Mouse (Mus musculus) forebrain, embryonic 12.5 days (tissue): ENCODE measurements around the gene Pgap2. TPM values are rescaled to one million over a fixed set of nuclear protein-coding genes. Genes with fewer than 3 reads are reported as not detected.

Experiments used
- ATAC-seq: fragments of 200-750 bp; cut with Nextera tagmentation; 2 replicates; pipeline ENCODE4 v1.8.0; 2017; ENCODE audit warnings: moderate TSS enrichment; ENCODE audit not compliant: low FRiP score
- H3K27ac ChIP-seq: fragments of 300-500 bp; sonication (generic); 2 replicates; pipeline ENCODE4 v1.5.1; 2016; ENCODE audit warnings: mild to moderate bottlenecking
- H3K27me3 ChIP-seq: fragments of 300-500 bp; sonication (generic); 2 replicates; pipeline ENCODE4 v1.6.1; 2016; ENCODE audit warnings: mild to moderate bottlenecking
- H3K36me3 ChIP-seq: fragments of 300-500 bp; sonication (generic); replicated peaks from 2 replicates; pipeline ENCODE4 v1.6.1; 2016; ENCODE audit warnings: mild to moderate bottlenecking
- H3K4me1 ChIP-seq: fragments of 300-500 bp; sonication (generic); 2 replicates; pipeline ENCODE4 v1.6.1; 2016
- H3K4me2 ChIP-seq: fragments of 300-500 bp; sonication (generic); 2 replicates; pipeline ENCODE4 v1.6.1; 2016; ENCODE audit warnings: mild to moderate bottlenecking, moderate library complexity
- H3K4me3 ChIP-seq: fragments of 300-500 bp; sonication (generic); replicated peaks from 2 replicates; pipeline ENCODE4 v1.5.1; 2016; ENCODE audit warnings: mild to moderate bottlenecking
- H3K9ac ChIP-seq: fragments of 300-500 bp; sonication (generic); 2 replicates; pipeline ENCODE4 v1.6.1; 2016; ENCODE audit warnings: mild to moderate bottlenecking
- H3K9me3 ChIP-seq: fragments of 300-500 bp; sonication (generic); 2 replicates; pipeline ENCODE4 v1.6.1; 2016
- WGBS: fragments of 180-500 bp; shearing (Covaris S2); methylation state at CpG from one replicate; pipeline ENCODE4 v1.1.7; 2016; 5-methylcytosine and 5-hydroxymethylcytosine counted together
- polyA plus RNA-seq: library from polyadenylated mRNA; unstranded; fragments of >200 nt; fragmentation: Nextera tagmentation; extraction: Ambion mirVana; gene quantifications from 2 replicates; pipeline ENCODE4 v1.2.1, GENCODE M21; 2016

Pgap2 gene
- polyA plus RNA-seq, 1 experiment from 2014 or later: 54.3 TPM

DNA sequence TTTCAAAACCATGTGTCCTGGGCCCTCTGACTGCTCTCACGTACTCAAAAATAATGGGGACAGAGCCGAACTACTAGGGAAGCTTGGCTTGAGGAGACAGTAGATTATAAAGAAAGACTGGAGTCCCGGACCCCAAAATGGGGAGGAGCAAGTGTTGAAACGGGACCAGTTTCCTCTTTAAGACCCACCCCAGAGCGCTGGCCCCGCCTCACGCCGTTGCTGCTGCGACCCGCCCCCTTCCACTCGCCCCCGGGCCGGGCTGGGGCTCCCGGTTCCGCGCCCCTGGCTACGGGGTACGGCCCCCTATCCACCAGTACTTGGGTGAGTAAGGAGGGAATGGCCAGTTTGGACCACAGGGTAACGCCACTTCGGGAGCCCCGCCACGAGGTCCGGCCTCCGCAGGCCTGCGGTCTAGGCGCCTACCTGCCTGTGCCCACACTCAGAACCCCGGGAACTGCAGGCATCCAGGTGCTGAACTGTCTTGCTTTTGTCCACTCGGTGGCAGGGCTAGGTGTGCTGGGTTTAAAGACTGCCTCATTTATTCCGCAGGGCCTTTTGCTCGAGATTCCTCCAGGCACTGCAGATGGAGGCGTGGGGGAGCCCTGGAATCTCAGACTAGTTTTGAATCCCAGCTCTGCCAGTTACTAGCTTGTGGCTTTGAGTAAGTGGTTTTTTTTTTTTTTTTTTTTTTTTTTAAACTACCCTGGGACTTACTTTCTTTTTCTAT, 13.0 kb downstream of the Pgap2 start:
- no peak overlapping the region for H3K27ac ChIP-seq
- no peaks in the 10 kb centered on the region for H3K4me1 ChIP-seq
- ATAC-seq: peak; percentile 92
- peak overlapping the region; percentile 66 for H3K4me2 ChIP-seq
- H3K4me3 ChIP-seq: peak overlapping the region; percentile 57
- WGBS: 3% methylated on average over 31 of the region's 31 CpGs
- H3K27me3 ChIP-seq: no peaks in the 10 kb centered on the region
- peak overlapping the region; percentile 69 for H3K9ac ChIP-seq
- H3K9me3 ChIP-seq: no peaks in the 10 kb centered on the region
- no peaks in the 10 kb centered on the region; the same call in 1 of the 2 replicates for H3K36me3 ChIP-seq

DNA sequence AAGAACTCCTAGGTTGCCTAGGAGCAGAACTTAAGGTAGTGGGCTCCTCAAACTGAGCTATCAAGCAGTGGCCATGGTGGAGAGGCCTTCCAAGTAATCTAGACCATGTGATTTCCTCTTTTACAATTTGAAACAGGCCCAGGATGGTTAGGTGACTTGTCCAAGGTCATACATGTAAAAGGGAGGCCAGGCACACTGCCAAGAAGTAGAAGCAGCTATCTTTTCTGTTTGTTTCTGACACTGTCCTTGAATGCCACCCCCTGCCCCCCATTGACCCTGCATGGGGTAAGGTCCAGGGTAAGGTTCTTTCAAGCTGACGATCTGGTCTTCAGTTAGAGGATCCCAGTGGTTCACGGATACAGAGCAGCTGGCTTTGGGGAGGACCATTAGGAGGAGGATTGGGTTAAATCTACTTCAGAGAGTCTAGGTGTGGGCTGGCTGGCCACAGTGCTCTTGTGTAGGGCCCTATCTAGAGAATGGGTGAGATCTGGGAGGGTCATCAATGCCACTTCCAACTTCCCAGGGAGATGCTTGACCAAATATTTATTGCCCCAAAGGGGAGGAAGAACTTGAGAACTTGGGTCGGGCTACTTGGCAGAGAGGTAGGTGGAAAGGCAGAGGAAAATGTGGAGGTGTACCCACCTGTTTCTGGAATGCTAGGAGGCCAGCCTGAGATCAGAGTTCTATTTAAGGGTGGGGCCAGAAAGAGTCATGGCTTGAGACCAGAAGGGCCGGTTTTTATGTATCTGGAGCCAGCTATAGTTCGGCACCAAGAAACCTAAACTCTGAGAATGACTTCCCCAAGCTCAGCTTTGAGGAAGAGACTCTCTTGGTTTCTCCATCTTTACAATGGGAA, 14.1 kb downstream of the Pgap2 start:
- 92% methylated on average over 5 of the region's 5 CpGs for WGBS
- no peaks in the 10 kb centered on the region; the same call in 1 of the 2 replicates for H3K36me3 ChIP-seq
- no peaks in the 10 kb centered on the region for H3K4me1 ChIP-seq
- H3K27ac ChIP-seq: no peak overlapping the region
- H3K4me2 ChIP-seq: no peak overlapping the region
- no peak overlapping the region for H3K4me3 ChIP-seq
- H3K9ac ChIP-seq: no peak overlapping the region
- no peaks in the 10 kb centered on the region for H3K9me3 ChIP-seq
- no peak for ATAC-seq
- no peaks in the 10 kb centered on the region for H3K27me3 ChIP-seq

DNA sequence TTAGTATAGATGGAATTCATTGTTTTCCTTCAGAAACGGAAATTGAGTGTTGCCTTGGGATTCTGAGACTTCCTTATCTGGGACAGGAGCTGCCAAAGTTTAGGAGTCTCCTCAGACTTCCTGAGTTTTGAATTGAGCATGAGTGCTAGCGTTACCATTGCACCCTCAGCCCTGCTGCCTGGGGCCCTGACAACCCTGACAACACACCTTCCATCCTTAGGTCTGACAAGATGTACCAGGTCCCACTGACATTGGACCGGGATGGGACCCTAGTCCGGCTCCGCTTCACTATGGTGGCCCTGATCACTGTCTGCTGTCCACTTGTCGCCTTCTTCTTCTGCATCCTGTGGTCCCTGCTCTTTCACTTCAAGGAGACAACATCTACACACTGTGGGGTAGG, 16.0 kb downstream of the Pgap2 start:
- Histone ChIP-seq H3K27ac (no peak overlapping the region), H3K9ac (no peak overlapping the region), H3K27me3 (no peaks in the 10 kb centered on the region), H3K4me1 (no peaks in the 10 kb centered on the region), H3K36me3 (peaks cover 10% of the 10 kb centered on the region), H3K4me2 (no peak overlapping the region), H3K9me3 (no peaks in the 10 kb centered on the region), H3K4me3 (no peak overlapping the region)
- no peak for ATAC-seq
- WGBS: 94% methylated on average over 6 of the region's 6 CpGs

DNA sequence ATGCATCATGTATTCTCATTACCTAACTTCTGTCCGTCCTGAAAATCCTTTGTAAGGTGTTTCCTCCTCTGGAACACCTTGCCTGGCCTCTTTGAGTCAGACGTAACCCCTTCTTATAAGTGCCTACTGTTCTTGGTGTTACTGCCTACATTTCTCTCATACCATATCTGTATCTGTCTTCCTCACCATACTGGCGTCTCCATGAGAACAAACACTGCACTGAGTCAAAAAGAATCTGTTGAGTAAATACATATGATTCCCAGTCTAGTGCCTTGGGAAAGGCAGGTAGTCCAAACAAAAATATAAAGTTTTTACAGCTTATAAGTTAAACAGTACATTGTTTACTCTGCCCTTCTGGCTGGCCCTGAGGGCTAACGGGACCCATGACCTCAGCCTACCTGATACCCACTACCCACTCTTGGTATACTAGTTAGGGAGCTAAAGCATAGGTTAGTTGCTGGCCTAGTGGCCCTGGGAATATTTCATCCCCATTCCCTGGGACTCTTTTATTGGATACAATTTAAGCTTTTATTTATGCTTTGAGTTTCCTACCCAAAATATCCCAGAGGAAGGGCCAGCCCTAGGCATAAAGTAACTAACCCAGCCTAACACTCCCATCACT, 18.2 kb downstream of the Pgap2 start:
- Histone ChIP-seq H3K27me3 (no peaks in the 10 kb centered on the region), H3K9ac (no peak overlapping the region), H3K36me3 (peaks cover 12% of the 10 kb centered on the region), H3K4me1 (no peaks in the 10 kb centered on the region), H3K4me2 (no peak overlapping the region), H3K9me3 (no peaks in the 10 kb centered on the region), H3K27ac (no peak overlapping the region), H3K4me3 (no peak overlapping the region)
- ATAC-seq: no peak
- 97% methylated on average over 4 of the region's 4 CpGs for WGBS

DNA sequence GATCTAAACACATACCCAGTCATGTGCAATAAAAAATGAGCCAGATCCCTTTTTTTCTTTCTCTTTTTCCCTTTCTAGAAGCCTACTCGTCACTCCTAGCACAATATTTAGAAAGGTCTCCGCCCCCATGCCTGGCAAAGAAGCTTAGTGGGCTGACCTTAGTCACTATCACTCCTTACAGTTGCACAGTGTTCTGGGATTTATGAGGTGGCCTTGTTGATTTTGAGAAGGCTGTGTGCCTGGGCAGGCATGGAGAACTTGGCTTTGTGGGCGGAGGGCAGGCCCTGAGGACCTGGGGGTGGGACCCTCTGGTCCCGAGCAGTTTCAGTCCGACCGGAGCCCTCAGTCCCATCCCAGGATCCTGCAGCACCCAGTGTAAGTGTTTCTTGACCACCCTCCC, 19.8 kb downstream of the Pgap2 start:
- Histone ChIP-seq H3K27me3 (no peaks in the 10 kb centered on the region), H3K9ac (no peak overlapping the region), H3K4me1 (no peaks in the 10 kb centered on the region), H3K4me2 (no peak overlapping the region), H3K27ac (no peak overlapping the region), H3K36me3 (peaks cover 16% of the 10 kb centered on the region), H3K4me3 (no peak overlapping the region), H3K9me3 (no peaks in the 10 kb centered on the region)
- WGBS: 95% methylated on average over 6 of the region's 6 CpGs
- ATAC-seq: no peak

DNA sequence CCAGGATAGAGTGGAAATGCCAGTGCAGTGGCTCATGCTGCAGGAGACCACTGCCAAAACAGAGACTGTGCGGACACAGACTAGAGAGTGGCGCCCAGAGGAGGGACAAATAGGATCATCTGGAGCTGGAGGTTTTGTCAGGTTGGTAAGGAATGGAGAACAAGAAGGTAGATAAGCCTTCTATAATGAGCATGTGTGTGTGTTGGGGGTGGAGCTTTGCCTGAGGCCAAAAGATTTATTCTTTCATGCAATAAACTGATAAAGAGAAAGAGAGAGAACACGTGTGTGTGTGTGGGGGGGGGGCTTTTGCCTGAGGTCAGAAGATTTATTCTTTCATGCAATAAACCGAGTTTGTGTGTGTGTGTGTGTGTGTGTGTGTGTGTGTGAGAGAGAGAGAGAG, 23.1 kb downstream of the Pgap2 start:
- no peak for ATAC-seq
- no peaks in the 10 kb centered on the region for H3K4me1 ChIP-seq
- peaks cover 44% of the 10 kb centered on the region for H3K36me3 ChIP-seq
- no peak overlapping the region for H3K9ac ChIP-seq
- H3K27ac ChIP-seq: no peak overlapping the region
- no peaks in the 10 kb centered on the region for H3K9me3 ChIP-seq
- H3K4me3 ChIP-seq: no peak overlapping the region
- WGBS: 80% methylated on average over 4 of the region's 4 CpGs
- H3K4me2 ChIP-seq: no peak overlapping the region
- no peaks in the 10 kb centered on the region for H3K27me3 ChIP-seq

DNA sequence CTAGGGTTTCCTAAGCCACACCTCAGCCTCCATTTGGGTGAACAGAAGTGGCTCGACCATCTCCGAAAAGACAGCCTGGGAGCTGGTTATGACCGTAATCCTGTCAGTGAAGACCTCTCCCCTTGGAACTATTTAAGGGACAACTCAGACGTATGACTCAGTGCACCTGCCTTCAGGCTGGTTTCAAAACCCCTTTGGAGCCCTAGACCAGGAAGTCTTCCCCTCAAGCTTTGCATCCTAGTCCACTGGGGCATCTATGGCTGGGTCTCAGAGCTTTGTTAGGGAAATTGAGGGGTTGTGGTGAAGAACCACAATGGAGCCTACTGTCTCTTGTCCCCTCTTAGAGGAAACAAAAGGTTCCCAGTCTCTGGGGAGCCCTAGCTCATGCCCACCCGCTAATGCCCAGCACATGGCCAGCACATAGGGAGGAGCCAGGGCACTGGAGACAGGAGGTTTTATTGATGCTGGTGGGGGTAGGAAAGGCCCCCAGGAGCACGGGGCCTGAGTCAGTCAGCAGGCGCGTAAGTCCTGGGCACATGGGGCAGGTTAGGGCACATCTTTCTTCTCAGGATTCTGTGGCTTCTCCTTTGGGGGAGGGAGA, 28.8 kb downstream of the Pgap2 start:
- no peak for ATAC-seq
- Histone ChIP-seq H3K27me3 (no peaks in the 10 kb centered on the region), H3K9ac (no peak overlapping the region), H3K9me3 (no peaks in the 10 kb centered on the region), H3K27ac (no peak overlapping the region), H3K36me3 (peaks cover 62% of the 10 kb centered on the region), H3K4me3 (no peak overlapping the region), H3K4me2 (no peak overlapping the region), H3K4me1 (no peaks in the 10 kb centered on the region)
- 93% methylated on average over 8 of the region's 8 CpGs for WGBS

DNA sequence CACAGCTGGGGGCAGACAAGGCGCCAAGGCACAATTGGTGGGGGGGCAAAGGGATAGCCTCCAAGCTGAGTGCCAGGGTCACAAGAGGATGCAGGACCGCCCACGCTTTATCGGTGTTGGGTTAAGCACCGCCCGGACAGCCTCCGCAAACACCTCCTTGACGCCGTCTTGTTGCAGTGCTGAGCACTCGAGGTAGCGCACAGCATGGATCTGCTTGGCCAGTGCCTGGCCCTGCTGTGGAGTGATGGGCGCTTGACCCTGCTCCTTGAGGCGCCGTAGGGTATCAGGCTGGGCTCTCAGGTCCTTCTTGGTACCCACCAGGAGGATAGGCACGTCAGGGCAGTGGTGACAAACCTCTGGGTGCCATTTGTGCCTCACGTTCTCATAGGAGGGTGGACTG, 29.6 kb downstream of the Pgap2 start:
- no peak overlapping the region for H3K9ac ChIP-seq
- H3K4me3 ChIP-seq: no peak overlapping the region
- no peak overlapping the region for H3K27ac ChIP-seq
- H3K36me3 ChIP-seq: peaks cover 57% of the 10 kb centered on the region
- no peaks in the 10 kb centered on the region for H3K27me3 ChIP-seq
- ATAC-seq: no peak
- no peaks in the 10 kb centered on the region for H3K9me3 ChIP-seq
- no peak overlapping the region for H3K4me2 ChIP-seq
- 96% methylated on average over 16 of the region's 16 CpGs for WGBS
- no peaks in the 10 kb centered on the region for H3K4me1 ChIP-seq

DNA sequence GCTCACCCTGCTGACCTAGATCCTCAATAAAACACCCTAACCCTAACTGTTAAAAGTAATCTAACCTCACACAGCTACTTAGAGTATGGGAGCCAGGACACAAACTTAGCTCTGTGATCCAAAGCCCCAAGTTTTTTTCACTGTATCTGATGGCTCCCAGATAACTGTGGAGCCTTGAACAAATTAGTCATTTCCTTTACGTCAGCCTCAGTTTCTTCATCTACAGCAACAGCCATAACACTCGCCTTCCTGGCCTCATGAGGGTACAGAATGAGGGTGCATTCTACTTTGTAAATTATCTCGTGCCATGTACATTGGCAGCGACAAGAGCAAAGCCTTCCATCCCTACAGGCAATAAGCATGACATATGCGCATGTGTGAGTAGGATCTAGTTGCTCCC, 32.4 kb downstream of the Pgap2 start:
- Histone ChIP-seq H3K4me2 (no peak overlapping the region), H3K9me3 (no peaks in the 10 kb centered on the region), H3K36me3 (peaks cover 36% of the 10 kb centered on the region), H3K27ac (no peak overlapping the region), H3K9ac (no peak overlapping the region), H3K27me3 (no peaks in the 10 kb centered on the region), H3K4me1 (peaks cover 18% of the 10 kb centered on the region), H3K4me3 (no peak overlapping the region)
- WGBS: 87% methylated on average over 5 of the region's 5 CpGs
- no peak for ATAC-seq

DNA sequence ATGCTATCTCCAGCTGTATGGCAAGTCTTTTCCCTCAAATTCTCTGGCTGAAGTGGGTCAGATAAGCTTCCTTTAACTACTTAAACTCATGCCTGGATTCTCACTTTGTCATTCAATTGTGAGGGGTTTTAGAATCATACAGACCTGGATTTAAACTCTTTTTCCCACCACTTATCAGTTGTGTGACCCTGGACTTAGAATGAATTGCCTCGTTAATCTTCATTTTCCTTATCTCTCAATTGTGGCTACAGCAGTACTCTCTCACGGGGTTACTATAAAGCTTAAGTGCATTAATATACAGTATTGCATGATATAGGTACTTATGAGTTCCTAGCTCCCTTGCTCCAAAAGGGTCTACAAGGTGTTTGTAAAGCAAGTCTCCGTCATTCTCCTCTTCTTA, 32.9 kb downstream of the Pgap2 start:
- H3K27ac ChIP-seq: no peak overlapping the region
- H3K9ac ChIP-seq: no peak overlapping the region
- no peaks in the 10 kb centered on the region for H3K9me3 ChIP-seq
- peaks cover 31% of the 10 kb centered on the region for H3K36me3 ChIP-seq
- H3K4me3 ChIP-seq: no peak overlapping the region
- no peaks in the 10 kb centered on the region for H3K27me3 ChIP-seq
- H3K4me2 ChIP-seq: no peak overlapping the region
- no peak for ATAC-seq
- peaks cover 23% of the 10 kb centered on the region for H3K4me1 ChIP-seq
- 82% methylated on average over 3 of the region's 3 CpGs for WGBS

DNA sequence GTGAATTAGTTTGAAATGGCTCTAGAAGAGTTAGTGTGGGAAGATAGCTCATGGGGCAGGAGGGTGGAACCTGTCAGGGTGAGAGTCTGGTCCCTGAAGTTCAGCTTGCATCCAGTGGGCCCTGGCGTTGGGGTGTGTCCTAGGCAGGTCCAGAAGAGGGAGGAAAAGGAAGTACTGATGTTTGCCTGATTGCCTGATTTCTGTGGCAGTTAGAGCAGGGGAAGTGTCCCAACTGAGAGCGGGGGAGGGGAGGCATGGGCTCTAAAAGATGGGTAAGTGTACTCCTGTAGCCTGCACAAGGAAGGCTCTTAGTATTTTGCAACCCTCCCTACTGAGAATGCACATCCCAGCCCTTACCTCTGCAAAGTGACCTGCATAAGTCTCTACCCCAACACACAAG, 33.9 kb downstream of the Pgap2 start:
- Histone ChIP-seq H3K4me1 (peaks cover 33% of the 10 kb centered on the region), H3K27ac (no peak overlapping the region), H3K9ac (no peak overlapping the region), H3K9me3 (no peaks in the 10 kb centered on the region), H3K4me3 (no peak overlapping the region), H3K36me3 (peaks cover 22% of the 10 kb centered on the region), H3K4me2 (no peak overlapping the region), H3K27me3 (no peaks in the 10 kb centered on the region)
- no peak for ATAC-seq
- WGBS: 83% methylated on average over 2 of the region's 2 CpGs

DNA sequence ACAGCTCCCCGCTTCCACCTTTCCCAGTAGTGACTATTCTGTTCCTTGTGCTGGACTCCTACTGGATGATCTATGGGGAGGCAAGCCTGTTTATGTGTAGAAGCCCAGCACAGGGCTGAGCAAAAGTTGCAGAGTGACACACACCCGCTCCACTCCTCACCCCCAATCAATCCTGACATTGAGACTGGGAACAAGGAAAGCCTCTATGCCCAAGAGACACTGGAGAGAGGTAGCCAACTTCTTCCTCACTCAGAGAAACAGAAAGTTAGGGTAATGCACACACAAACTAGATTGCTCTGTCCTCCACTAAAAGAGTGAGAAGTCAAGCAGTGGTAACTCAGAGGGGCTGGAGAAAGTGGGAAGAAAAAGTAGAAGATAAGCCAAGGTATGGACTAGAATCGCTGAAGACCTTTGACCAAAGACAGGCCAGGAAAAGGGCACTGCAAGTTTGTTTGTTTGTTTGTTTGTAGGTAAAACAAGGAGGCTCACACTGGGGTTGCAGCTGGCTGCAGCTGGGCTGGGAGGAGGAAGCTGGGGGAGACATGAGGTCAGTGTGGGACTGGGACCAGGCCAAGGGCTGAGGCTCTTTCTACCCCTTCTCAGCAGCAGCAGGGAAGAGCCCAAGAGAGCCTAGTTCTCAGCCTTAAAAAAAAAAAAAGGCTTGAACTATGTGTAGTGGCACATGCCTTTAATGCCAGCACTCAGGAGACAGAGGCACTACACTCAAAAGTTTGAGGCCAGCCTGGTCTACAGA, 35.0 kb downstream of the Pgap2 start:
- Histone ChIP-seq H3K4me2 (no peak overlapping the region), H3K9ac (no peak overlapping the region)
- 88% methylated on average over 3 of the region's 3 CpGs for WGBS

More for the DNA sequence above, 35.0 kb downstream of the Pgap2 start:
- no peak overlapping the region for H3K27ac ChIP-seq
- no peak for ATAC-seq
- peaks cover 11% of the 10 kb centered on the region for H3K36me3 ChIP-seq
- H3K4me1 ChIP-seq: peaks cover 39% of the 10 kb centered on the region
- no peaks in the 10 kb centered on the region for H3K9me3 ChIP-seq
- H3K27me3 ChIP-seq: no peaks in the 10 kb centered on the region
- no peak overlapping the region for H3K4me3 ChIP-seq
